Mouse (Mus musculus) lung, embryonic 16.5 days (tissue): Measurements from ENCODE around the gene Rdh14. TPM values are rescaled to one million over a fixed set of nuclear protein-coding genes. Genes with fewer than 3 reads are reported as not detected.

Experiments used
- ATAC-seq: fragments of 200-750 bp; cut with Nextera tagmentation; 2 replicates; pipeline ENCODE4 v1.8.0; 2017; ENCODE audit warnings: low read depth, mild to moderate bottlenecking, moderate library complexity
- H3K27ac ChIP-seq: fragments of 300-500 bp; sonication (generic); 2 replicates; pipeline ENCODE4 v1.5.1; 2014; ENCODE audit warnings: mild to moderate bottlenecking, control low read depth, low read length
- H3K27me3 ChIP-seq: fragments of 300-500 bp; sonication (generic); 2 replicates; pipeline ENCODE4 v1.6.1; 2014; ENCODE audit warnings: low read depth, low read length, mixed read lengths; ENCODE audit not compliant: control insufficient read depth, insufficient read depth
- H3K36me3 ChIP-seq: fragments of 300-500 bp; sonication (generic); 2 replicates; pipeline ENCODE4 v1.6.1; 2014; ENCODE audit warnings: low read length; ENCODE audit not compliant: control insufficient read depth, insufficient read depth
- H3K4me1 ChIP-seq: fragments of 300-500 bp; sonication (generic); replicated peaks from 2 replicates; pipeline ENCODE4 v1.6.1; 2014; ENCODE audit warnings: low read length, mixed read lengths; ENCODE audit not compliant: control insufficient read depth, insufficient read depth
- H3K4me2 ChIP-seq: fragments of 300-500 bp; sonication (generic); 2 replicates; pipeline ENCODE4 v1.6.1; 2014; ENCODE audit warnings: low read depth, low read length, control low read depth
- H3K4me3 ChIP-seq: fragments of 300-500 bp; sonication (generic); 2 replicates; pipeline ENCODE4 v1.5.1; 2014; ENCODE audit warnings: mild to moderate bottlenecking, low read length, control low read depth
- H3K9ac ChIP-seq: fragments of 300-500 bp; sonication (generic); 2 replicates; pipeline ENCODE4 v1.6.1; 2014; ENCODE audit warnings: low read length, control low read depth
- H3K9me3 ChIP-seq: fragments of 300-500 bp; sonication (generic); 2 replicates; pipeline ENCODE4 v1.6.1; 2016; ENCODE audit warnings: low read length; ENCODE audit not compliant: control insufficient read depth
- WGBS: fragments of 180-500 bp; shearing (Covaris S2); extraction: QIAGEN DNeasy Blood & Tissue Kit; methylation state at CpG from one replicate; pipeline ENCODE4 v1.1.7; 2014; 5-methylcytosine and 5-hydroxymethylcytosine counted together
- polyA plus RNA-seq: library from polyadenylated mRNA; unstranded; fragments of >200 nt; fragmentation: Nextera tagmentation; extraction: Ambion mirVana; gene quantifications from 2 replicates; pipeline ENCODE4 v1.2.1, GENCODE M21; 2015

Rdh14 gene
- polyA plus RNA-seq, 1 experiment from 2014 or later = 32.7 TPM

GRCm38 (mm10) chr12:10425982-10426863, 35.7 kb downstream of the Rdh14 start:
- H3K9me3 ChIP-seq = no peaks in the 10 kb centered on the region

GRCm38 (mm10) chr12:10430999-10431398, 40.4 kb downstream of the Rdh14 start:
- Histone ChIP-seq H3K9ac (no peak overlapping the region), H3K9me3 (no peaks in the 10 kb centered on the region), H3K36me3 (no peaks in the 10 kb centered on the region), H3K4me1 (no peaks in the 10 kb centered on the region), H3K27me3 (no peaks in the 10 kb centered on the region), H3K4me2 (no peak overlapping the region), H3K4me3 (no peak overlapping the region), H3K27ac (no peak overlapping the region)
- ATAC-seq = no peak
- 66% methylated on average over 1 of the region's 1 CpGs for WGBS

More at GRCm38 (mm10) chr12:10425982-10426863, 35.7 kb downstream of the Rdh14 start:
- Histone ChIP-seq H3K4me3 (no peak overlapping the region), H3K36me3 (no peaks in the 10 kb centered on the region), H3K27ac (peak overlapping the region; percentile 24), H3K27me3 (no peaks in the 10 kb centered on the region), H3K4me1 (no peaks in the 10 kb centered on the region), H3K4me2 (no peak overlapping the region), H3K9ac (no peak overlapping the region)
- peak; percentile 89 for ATAC-seq
- 48% methylated on average over 9 of the region's 9 CpGs for WGBS

GRCm38 (mm10) chr12:10438054-10439001, 47.8 kb downstream of the Rdh14 start:
- Histone ChIP-seq H3K9ac (no peak overlapping the region), H3K27me3 (no peaks in the 10 kb centered on the region), H3K4me3 (no peak overlapping the region), H3K4me2 (no peak overlapping the region), H3K9me3 (no peaks in the 10 kb centered on the region), H3K36me3 (no peaks in the 10 kb centered on the region), H3K4me1 (no peaks in the 10 kb centered on the region), H3K27ac (no peak overlapping the region)
- ATAC-seq = peak; percentile 65; the same call in 1 of the 2 replicates
- WGBS = 30% methylated on average over 15 of the region's 15 CpGs

- Histone ChIP-seq H3K9ac (no peak overlapping the region), H3K27ac (no peak overlapping the region), H3K4me2 (no peak overlapping the region), H3K27me3 (no peaks in the 10 kb centered on the region), H3K9me3 (no peaks in the 10 kb centered on the region), H3K4me1 (no peaks in the 10 kb centered on the region; the same call in 1 of the 2 replicates), H3K4me3 (no peak overlapping the region), H3K36me3 (no peaks in the 10 kb centered on the region)
- 44% methylated on average over 14 of the region's 14 CpGs for WGBS
- ATAC-seq = no peak; the same call in 1 of the 2 replicates
Measured at GRCm38 (mm10) chr12:10439483-10440235, 49.1 kb downstream of the Rdh14 start.

Other genes starting within 250 kb of the Rdh14 start
- gene Nt5c1b, start 20.8 kb upstream of the Rdh14 start, polyA plus RNA-seq = not detected in 2 replicates